Mouse (Mus musculus): ENCODE measurements around the gene Vps52.
"Not testable (repeated sequence)": the region's sequence is repeated elsewhere in the genome, so short reads cannot be mapped to it uniquely, and the experiment has no call there.

The Vps52 gene

GRCm38 (mm10) chr17:33968489-33968888 is 12.9 kb downstream of the Vps52 start:
- DNase-seq (ENCODE audit: low spot score), result peak; percentile 70

- DNase-seq (ENCODE audit: low spot score), result no peak
Observed at GRCm38 (mm10) chr17:33968927-33969326, 13.3 kb downstream of the Vps52 start.

GRCm38 (mm10) chr17:33969394-33969793 is 13.8 kb downstream of the Vps52 start:
- DNase-seq (ENCODE audit: low spot score), result no peak

- no peak for DNase-seq (ENCODE audit: low spot score)
Observed at GRCm38 (mm10) chr17:33972691-33973090, 17.1 kb downstream of the Vps52 start.

GRCm38 (mm10) chr17:33973572-33973971 is 18.0 kb downstream of the Vps52 start:
- no peak for DNase-seq (ENCODE audit: low spot score)

- DNase-seq (ENCODE audit: low spot score), result no peak
Observed at GRCm38 (mm10) chr17:33977861-33978557, 22.4 kb downstream of the Vps52 start.

GRCm38 (mm10) chr17:33978631-33979031 is 23.0 kb downstream of the Vps52 start:
- DNase-seq (ENCODE audit: low spot score), result peak; percentile 61

- DNase-seq (ENCODE audit: low spot score), result no peak
Observed at GRCm38 (mm10) chr17:33979512-33980050, 24.0 kb downstream of the Vps52 start.

- no peak for DNase-seq (ENCODE audit: low spot score)
Observed at GRCm38 (mm10) chr17:33980181-33981035, 24.8 kb downstream of the Vps52 start.

- peak; percentile 62 for DNase-seq (ENCODE audit: low spot score)
Observed at GRCm38 (mm10) chr17:33981192-33981909, 25.7 kb downstream of the Vps52 start.

GRCm38 (mm10) chr17:33982136-33982535 is 26.5 kb downstream of the Vps52 start:
- DNase-seq (ENCODE audit: low spot score), result peak; percentile 53

GRCm38 (mm10) chr17:33991788-33992664 is 36.4 kb downstream of the Vps52 start:
- DNase-seq (ENCODE audit: low spot score), result peak; percentile 64

GRCm38 (mm10) chr17:33994959-33995358 is 39.3 kb downstream of the Vps52 start:
- no peak for DNase-seq (ENCODE audit: low spot score)

- no peak for DNase-seq (ENCODE audit: low spot score)
Observed at GRCm38 (mm10) chr17:33995651-33996050, 40.0 kb downstream of the Vps52 start.

- DNase-seq (ENCODE audit: low spot score), result not testable (repeated sequence)
Observed at GRCm38 (mm10) chr17:33997025-33997424, 41.4 kb downstream of the Vps52 start.

- DNase-seq (ENCODE audit: low spot score), result not testable (repeated sequence)
Observed at GRCm38 (mm10) chr17:33998697-33999096, 43.1 kb downstream of the Vps52 start.

- peak; percentile 24 for DNase-seq (ENCODE audit: low spot score)
Observed at GRCm38 (mm10) chr17:33999341-34000149, 43.9 kb downstream of the Vps52 start.

- peak; percentile 90 for DNase-seq (ENCODE audit: low spot score)
Observed at GRCm38 (mm10) chr17:34000150-34000537, 44.5 kb downstream of the Vps52 start, which contains the start of gene H2-K1. Gene H2-K1, minus strand, starts transcription at chr17:34000347.

- DNase-seq (ENCODE audit: low spot score), result not testable (repeated sequence)
Observed at GRCm38 (mm10) chr17:34000796-34001195, 45.2 kb downstream of the Vps52 start.

GRCm38 (mm10) chr17:34003426-34003825 is 47.8 kb downstream of the Vps52 start:
- DNase-seq (ENCODE audit: low spot score), result peak; percentile 30
